Mouse (Mus musculus): Measurements from ENCODE around the gene Tns4. TPM values are rescaled to one million over a fixed set of nuclear protein-coding genes. Genes with fewer than 3 reads are reported as not detected.

Gene Tns4
- total and polyA plus RNA-seq, 2 experiments from 2014 or later, result 0.08 to 1.3 TPM

- ATAC-seq (no peak), DNase-seq (ENCODE audit: low spot score) (no peak)
- H3K36me3 ChIP-seq (ENCODE audit: insufficient read depth, low read length), result no peaks in the 10 kb centered on the region
- 70% methylated on average over 2 of the region's 2 CpGs for WGBS
- no peaks in the 10 kb centered on the region for H3K9me3 ChIP-seq (ENCODE audit: low read length)
- no peak overlapping the region for H3K4me3 ChIP-seq (ENCODE audit: low read length)
- H3K27me3 ChIP-seq (ENCODE audit: insufficient read depth, low read length), result no peaks in the 10 kb centered on the region
- no peak overlapping the region for H3K4me2 ChIP-seq (ENCODE audit: low read depth, low read length)
- no peaks in the 10 kb centered on the region for H3K4me1 ChIP-seq (ENCODE audit: insufficient read depth, low read length)
- H3K9ac ChIP-seq (replicated peaks; ENCODE audit: low read length), result no peak overlapping the region
- H3K27ac ChIP-seq, result no peak overlapping the region
- no peak for TF ChIP-seq CTCF (IDR thresholded peaks at IDR 0.05; ENCODE audit: low read depth)
Measured at GRCm38 (mm10) chr11:99094911-99095676, 6.0 kb upstream of the Tns4 start.

DNA sequence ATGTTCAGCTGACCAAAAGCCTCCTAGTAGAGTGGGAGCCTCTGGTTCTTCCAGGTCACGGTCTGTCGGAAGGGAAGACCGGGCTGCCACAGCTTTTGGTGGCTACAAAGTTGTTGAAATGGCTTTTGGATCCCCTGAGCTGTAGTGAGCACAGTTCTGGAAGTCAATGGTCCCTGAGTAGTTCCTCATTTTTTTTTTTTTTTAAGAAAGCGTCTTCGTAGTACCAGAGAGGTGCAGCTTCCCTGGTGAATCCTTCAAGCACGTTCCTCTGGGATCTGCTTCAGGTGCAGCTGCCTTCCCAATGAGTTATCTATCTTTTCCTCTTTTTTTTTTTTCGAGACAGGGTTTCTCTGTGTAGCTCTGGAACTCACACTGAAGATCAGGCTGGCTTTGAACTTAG is 4.6 kb upstream of the Tns4 start:
- H3K4me3 ChIP-seq (ENCODE audit: low read length), result no peak overlapping the region
- H3K36me3 ChIP-seq (ENCODE audit: insufficient read depth, low read length), result no peaks in the 10 kb centered on the region
- no peak overlapping the region for H3K27ac ChIP-seq
- no peaks in the 10 kb centered on the region for H3K9me3 ChIP-seq (ENCODE audit: low read length)
- H3K4me2 ChIP-seq (ENCODE audit: low read depth, low read length), result no peak overlapping the region
- no peak overlapping the region for H3K9ac ChIP-seq (replicated peaks; ENCODE audit: low read length)
- H3K4me1 ChIP-seq (ENCODE audit: insufficient read depth, low read length), result no peaks in the 10 kb centered on the region
- TF ChIP-seq CTCF (IDR thresholded peaks at IDR 0.05; ENCODE audit: low read depth), result no peak
- H3K27me3 ChIP-seq (ENCODE audit: insufficient read depth, low read length), result no peaks in the 10 kb centered on the region
- 85% methylated on average over 7 of the region's 7 CpGs for WGBS
- no peak for DNase-seq (ENCODE audit: low spot score)
- no peak for ATAC-seq

DNA sequence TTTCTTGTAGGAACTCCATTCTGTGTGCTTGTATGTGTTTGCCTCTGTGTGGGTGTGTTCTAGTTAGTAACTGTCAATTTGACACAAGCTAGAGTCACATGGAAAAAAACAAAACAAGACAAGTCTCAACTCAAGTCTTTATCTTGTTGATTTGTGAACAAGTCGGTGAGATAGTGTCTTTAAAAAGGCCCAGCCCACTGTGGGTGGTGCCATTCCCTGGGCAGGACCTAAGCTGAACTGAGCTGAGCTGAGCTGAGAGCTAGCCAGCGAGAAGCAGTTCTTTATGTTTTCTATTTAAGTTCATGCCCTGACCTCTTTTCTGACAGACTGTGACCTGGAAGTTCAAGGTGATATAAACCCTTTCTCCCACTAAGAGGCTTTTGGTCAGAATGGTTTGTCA is 2.6 kb upstream of the Tns4 start:
- H3K36me3 ChIP-seq (ENCODE audit: insufficient read depth, low read length), result no peaks in the 10 kb centered on the region
- no peak overlapping the region for H3K27ac ChIP-seq
- no peak overlapping the region for H3K4me3 ChIP-seq (ENCODE audit: low read length)
- ATAC-seq (no peak), DNase-seq (ENCODE audit: low spot score) (no peak)
- 83% methylated on average over 2 of the region's 2 CpGs for WGBS
- no peaks in the 10 kb centered on the region for H3K9me3 ChIP-seq (ENCODE audit: low read length)
- no peak for TF ChIP-seq CTCF (IDR thresholded peaks at IDR 0.05; ENCODE audit: low read depth)
- no peak overlapping the region for H3K4me2 ChIP-seq (ENCODE audit: low read depth, low read length)
- H3K27me3 ChIP-seq (ENCODE audit: insufficient read depth, low read length), result no peaks in the 10 kb centered on the region
- no peaks in the 10 kb centered on the region for H3K4me1 ChIP-seq (ENCODE audit: insufficient read depth, low read length)
- H3K9ac ChIP-seq (replicated peaks; ENCODE audit: low read length), result no peak overlapping the region

GRCm38 (mm10) chr11:99090391-99090790 is 1.3 kb upstream of the Tns4 start:
- 94% methylated on average over 8 of the region's 8 CpGs for WGBS
- H3K4me2 ChIP-seq (ENCODE audit: low read depth, low read length), result no peak overlapping the region
- H3K9ac ChIP-seq (replicated peaks; ENCODE audit: low read length), result no peak overlapping the region
- H3K36me3 ChIP-seq (ENCODE audit: insufficient read depth, low read length), result no peaks in the 10 kb centered on the region
- no peak for DNase-seq (ENCODE audit: low spot score)
- no peaks in the 10 kb centered on the region for H3K4me1 ChIP-seq (ENCODE audit: insufficient read depth, low read length)
- H3K27ac ChIP-seq, result no peak overlapping the region
- no peak for ATAC-seq
- H3K27me3 ChIP-seq (ENCODE audit: insufficient read depth, low read length), result no peaks in the 10 kb centered on the region
- no peaks in the 10 kb centered on the region for H3K9me3 ChIP-seq (ENCODE audit: low read length)
- no peak for TF ChIP-seq CTCF (IDR thresholded peaks at IDR 0.05; ENCODE audit: low read depth)
- H3K4me3 ChIP-seq (ENCODE audit: low read length), result no peak overlapping the region

DNA sequence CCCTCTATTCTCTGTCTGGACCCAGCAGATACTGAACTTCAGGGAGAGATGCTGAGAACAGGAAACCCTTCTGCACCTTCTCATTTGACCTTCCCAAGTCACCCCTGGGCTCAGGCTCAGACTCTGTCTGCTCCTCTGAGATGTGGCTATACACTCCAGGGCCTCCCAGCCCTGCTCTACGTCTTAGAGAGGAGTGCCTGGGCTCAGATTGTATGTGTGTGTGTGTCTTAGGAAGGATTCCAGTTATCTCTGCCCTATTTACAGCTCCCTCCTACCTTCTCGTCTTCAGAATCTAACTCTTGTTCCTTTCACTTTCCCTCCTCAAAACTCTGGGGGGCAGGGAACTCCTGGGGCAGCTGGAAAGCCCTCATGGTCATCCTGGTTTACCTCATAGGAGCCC is 620 bp downstream of the Tns4 start:
- H3K4me2 ChIP-seq (ENCODE audit: low read depth, low read length), result no peak overlapping the region
- no peaks in the 10 kb centered on the region for H3K9me3 ChIP-seq (ENCODE audit: low read length)
- H3K27ac ChIP-seq, result no peak overlapping the region
- no peaks in the 10 kb centered on the region for H3K36me3 ChIP-seq (ENCODE audit: insufficient read depth, low read length)
- no peak for ATAC-seq
- H3K9ac ChIP-seq (replicated peaks; ENCODE audit: low read length), result no peak overlapping the region
- WGBS, result 74% methylated on average over 2 of the region's 2 CpGs
- no peaks in the 10 kb centered on the region for H3K27me3 ChIP-seq (ENCODE audit: insufficient read depth, low read length)
- no peak for DNase-seq (ENCODE audit: low spot score)
- no peak for TF ChIP-seq CTCF (IDR thresholded peaks at IDR 0.05; ENCODE audit: low read depth)
- no peaks in the 10 kb centered on the region for H3K4me1 ChIP-seq (ENCODE audit: insufficient read depth, low read length)
- no peak overlapping the region for H3K4me3 ChIP-seq (ENCODE audit: low read length)

DNA sequence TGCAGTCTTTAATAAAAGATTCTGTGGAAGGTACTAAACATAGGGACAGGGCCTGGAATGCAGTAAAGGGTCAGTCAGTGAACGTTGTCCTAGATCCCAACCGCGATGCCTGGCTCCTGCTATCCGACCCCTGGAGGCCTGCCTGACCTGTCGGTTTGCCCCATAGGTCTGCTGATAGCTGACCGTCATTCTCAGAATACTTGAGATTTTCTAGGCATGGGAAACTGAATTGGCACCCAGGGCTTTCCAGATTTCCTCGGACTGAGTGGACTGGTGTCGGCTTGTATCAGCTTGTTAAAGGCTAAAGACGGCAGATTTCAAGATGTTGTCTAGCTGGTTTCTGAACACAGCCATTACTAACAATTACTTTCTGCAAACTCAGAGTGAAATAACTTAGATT is 4.7 kb downstream of the Tns4 start:
- Histone ChIP-seq H3K4me2 (ENCODE audit: low read depth, low read length) (no peak overlapping the region), H3K4me3 (ENCODE audit: low read length) (no peak overlapping the region), H3K27ac (no peak overlapping the region), H3K36me3 (ENCODE audit: insufficient read depth, low read length) (no peaks in the 10 kb centered on the region), H3K9me3 (ENCODE audit: low read length) (no peaks in the 10 kb centered on the region), H3K4me1 (ENCODE audit: insufficient read depth, low read length) (no peaks in the 10 kb centered on the region), H3K9ac (replicated peaks; ENCODE audit: low read length) (no peak overlapping the region), H3K27me3 (ENCODE audit: insufficient read depth, low read length) (no peaks in the 10 kb centered on the region)
- ATAC-seq (no peak), DNase-seq (ENCODE audit: low spot score) (no peak)
- WGBS, result 81% methylated on average over 9 of the region's 9 CpGs
- TF ChIP-seq CTCF (IDR thresholded peaks at IDR 0.05; ENCODE audit: low read depth), result no peak

- H3K9me3 ChIP-seq (ENCODE audit: low read length), result no peaks in the 10 kb centered on the region
- 90% methylated on average over 8 of the region's 8 CpGs for WGBS
- no peak for ATAC-seq
- no peak overlapping the region for H3K4me2 ChIP-seq (ENCODE audit: low read depth, low read length)
- no peak overlapping the region for H3K9ac ChIP-seq (replicated peaks; ENCODE audit: low read length)
- H3K4me1 ChIP-seq (ENCODE audit: insufficient read depth, low read length), result no peaks in the 10 kb centered on the region
- no peak overlapping the region for H3K4me3 ChIP-seq (ENCODE audit: low read length)
- no peak overlapping the region for H3K27ac ChIP-seq
- H3K27me3 ChIP-seq (ENCODE audit: insufficient read depth, low read length), result no peaks in the 10 kb centered on the region
- H3K36me3 ChIP-seq (ENCODE audit: insufficient read depth, low read length), result no peaks in the 10 kb centered on the region
- TF ChIP-seq CTCF (IDR thresholded peaks at IDR 0.05; ENCODE audit: low read depth), result no peak
- no peak for DNase-seq (ENCODE audit: low spot score)
Measured at GRCm38 (mm10) chr11:99083516-99083915, 5.6 kb downstream of the Tns4 start.
